Mouse (Mus musculus): ENCODE data around the gene Capn5.

GRCm38 (mm10) chr7:98195151-98195801 is 17.2 kb upstream of the Capn5 start:
- TF ChIP-seq GATA1 (IDR thresholded peaks at IDR 0.05; ENCODE audit: borderline replicate concordance, low read length) (no peak), FLI1 (IDR thresholded peaks at IDR 0.05; ENCODE audit: low read length) (no peak)

All from megakaryocyte, embryonic 14.5 days (primary cell).